Mouse (Mus musculus) kidney, postnatal 0 days (tissue): ENCODE results near the gene Lsm14b. TPM values are rescaled to one million over a fixed set of nuclear protein-coding genes. Genes with fewer than 3 reads are reported as not detected.
A peak's percentile ranks its signal among the peaks of the same experiment; 100 is the strongest.

Experiments
- ATAC-seq: fragments of 200-750 bp; cut with Nextera tagmentation; replicated peaks from 2 replicates; pipeline ENCODE4 v1.8.0; 2017; ENCODE audit warnings: low read depth, moderate number of reproducible peaks, moderate TSS enrichment, moderate library complexity; ENCODE audit not compliant: low FRiP score
- DNase-seq: peaks from one replicate; pipeline ENCODE4 v3.0.0-alpha.2; 2016; ENCODE audit warnings: low spot score
- H3K27ac ChIP-seq: fragments of 300-500 bp; sonication (generic); 2 replicates; pipeline ENCODE4 v1.5.1; 2014; ENCODE audit warnings: mild to moderate bottlenecking
- H3K27me3 ChIP-seq: fragments of 300-500 bp; sonication (generic); 2 replicates; pipeline ENCODE4 v1.6.1; 2014; ENCODE audit warnings: low read length, mixed read lengths; ENCODE audit not compliant: insufficient read depth
- H3K36me3 ChIP-seq: fragments of 300-500 bp; sonication (generic); 2 replicates; pipeline ENCODE4 v1.6.1; 2014; ENCODE audit warnings: low read length, mixed read lengths; ENCODE audit not compliant: insufficient read depth
- H3K4me1 ChIP-seq: fragments of 300-500 bp; sonication (generic); replicated peaks from 2 replicates; pipeline ENCODE4 v1.6.1; 2014; ENCODE audit warnings: antibody characterized with exemption, low read length, mixed read lengths; ENCODE audit not compliant: insufficient read depth
- H3K4me2 ChIP-seq: fragments of 300-500 bp; sonication (generic); 2 replicates; pipeline ENCODE4 v1.6.1; 2014; ENCODE audit warnings: mild to moderate bottlenecking, low read length, moderate library complexity, mixed read lengths
- H3K4me3 ChIP-seq: fragments of 300-500 bp; sonication (generic); replicated peaks from 2 replicates; pipeline ENCODE4 v1.5.1; 2014; ENCODE audit warnings: low read depth, low read length
- H3K9ac ChIP-seq: fragments of 300-500 bp; sonication (generic); 2 replicates; pipeline ENCODE4 v1.6.1; 2014; ENCODE audit warnings: low read depth, low read length
- H3K9me3 ChIP-seq: fragments of 300-500 bp; sonication (generic); replicated peaks from 2 replicates; pipeline ENCODE4 v1.6.1; 2016; ENCODE audit warnings: low read length, inconsistent platforms, mixed read lengths
- CTCF ChIP-seq: IDR thresholded peaks from 2 replicates; pipeline ENCODE4 v1.5.1; 2016; ENCODE audit warnings: antibody characterized with exemption, low read depth, mild to moderate bottlenecking, moderate library complexity
- WGBS: fragments of 180-500 bp; shearing (Covaris S2); extraction: QIAGEN DNeasy Blood & Tissue Kit; methylation state at CpG from one replicate; pipeline ENCODE4 v1.1.7; 2014; 5-methylcytosine and 5-hydroxymethylcytosine counted together
- polyA plus RNA-seq: library from polyadenylated mRNA; unstranded; fragments of >200 nt; fragmentation: Nextera tagmentation; extraction: Ambion mirVana; gene quantifications from 2 replicates; pipeline ENCODE4 v1.2.1, GENCODE M21; 2015

Lsm14b gene
- polyA plus RNA-seq, 1 experiment from 2014 or later: 9.3 TPM

GRCm38 (mm10) chr2:180022751-180023150 lies 2.0 kb upstream of the Lsm14b start:
- ATAC-seq (no peak), DNase-seq (no peak)
- peaks cover 1% of the 10 kb centered on the region; the same call in 1 of the 2 replicates for H3K36me3 ChIP-seq
- no peak overlapping the region for H3K4me2 ChIP-seq
- 68% methylated on average over 6 of the region's 6 CpGs for WGBS
- no peak overlapping the region for H3K4me3 ChIP-seq
- no peak for TF ChIP-seq CTCF
- H3K27me3 ChIP-seq: peaks cover 4% of the 10 kb centered on the region; the same call in 1 of the 2 replicates
- peaks cover 19% of the 10 kb centered on the region for H3K4me1 ChIP-seq
- no peak overlapping the region for H3K9ac ChIP-seq
- no peaks in the 10 kb centered on the region for H3K9me3 ChIP-seq
- no peak overlapping the region for H3K27ac ChIP-seq

GRCm38 (mm10) chr2:180025135-180025860 lies 511 bp downstream of the Lsm14b start:
- ATAC-seq (no peak; the same call in 1 of the 2 replicates), DNase-seq (peak; percentile 45)
- Histone ChIP-seq H3K4me2 (peak overlapping the region; percentile 78), H3K9me3 (no peaks in the 10 kb centered on the region), H3K27me3 (peaks cover 4% of the 10 kb centered on the region; the same call in 1 of the 2 replicates), H3K27ac (peak overlapping the region; percentile 90), H3K4me1 (peaks cover 22% of the 10 kb centered on the region), H3K36me3 (peaks cover 16% of the 10 kb centered on the region; the same call in 1 of the 2 replicates), H3K4me3 (peak overlapping the region; percentile 62), H3K9ac (peak overlapping the region; percentile 84)
- WGBS: under 1% methylated on average over 79 of the region's 84 CpGs
- no peak for TF ChIP-seq CTCF

GRCm38 (mm10) chr2:180025861-180026200 lies 1.0 kb downstream of the Lsm14b start:
- Histone ChIP-seq H3K9me3 (no peaks in the 10 kb centered on the region), H3K36me3 (peaks cover 17% of the 10 kb centered on the region; the same call in 1 of the 2 replicates), H3K4me3 (peak overlapping the region; percentile 62), H3K9ac (peak overlapping the region; percentile 84), H3K4me2 (peak overlapping the region; percentile 78), H3K4me1 (peaks cover 22% of the 10 kb centered on the region), H3K27ac (no peak overlapping the region), H3K27me3 (peaks cover 4% of the 10 kb centered on the region; the same call in 1 of the 2 replicates)
- DNase-seq: no peak
- 9% methylated on average over 6 of the region's 6 CpGs for WGBS
- no peak for ATAC-seq
- TF ChIP-seq CTCF: no peak

- DNase-seq (no peak), ATAC-seq (no peak)
- no peaks in the 10 kb centered on the region; the same call in 1 of the 2 replicates for H3K27me3 ChIP-seq
- H3K9ac ChIP-seq: peak overlapping the region; percentile 13; the same call in 1 of the 2 replicates
- H3K9me3 ChIP-seq: no peaks in the 10 kb centered on the region
- WGBS: 49% methylated on average over 9 of the region's 9 CpGs
- no peak overlapping the region for H3K4me3 ChIP-seq
- peaks cover 35% of the 10 kb centered on the region for H3K36me3 ChIP-seq
- peaks cover 22% of the 10 kb centered on the region for H3K4me1 ChIP-seq
- H3K4me2 ChIP-seq: peak overlapping the region; percentile 78; the same call in 1 of the 2 replicates
- no peak overlapping the region for H3K27ac ChIP-seq
- TF ChIP-seq CTCF: no peak
Measured at GRCm38 (mm10) chr2:180027768-180028167, 3.0 kb downstream of the Lsm14b start.

GRCm38 (mm10) chr2:180031270-180031669 lies 6.5 kb downstream of the Lsm14b start:
- Histone ChIP-seq H3K9me3 (no peaks in the 10 kb centered on the region), H3K4me1 (peaks cover 15% of the 10 kb centered on the region), H3K4me3 (no peak overlapping the region), H3K36me3 (peaks cover 62% of the 10 kb centered on the region), H3K27me3 (no peaks in the 10 kb centered on the region), H3K9ac (no peak overlapping the region), H3K4me2 (no peak overlapping the region), H3K27ac (peak overlapping the region; percentile 21; the same call in 1 of the 2 replicates)
- ATAC-seq: no peak
- DNase-seq: no peak
- no peak for TF ChIP-seq CTCF
- 50% methylated on average over 6 of the region's 6 CpGs for WGBS

- TF ChIP-seq CTCF: no peak
- Histone ChIP-seq H3K9ac (no peak overlapping the region), H3K36me3 (peaks cover 75% of the 10 kb centered on the region), H3K4me2 (no peak overlapping the region), H3K4me1 (peaks cover 2% of the 10 kb centered on the region; the same call in 1 of the 2 replicates), H3K27ac (no peak overlapping the region), H3K4me3 (no peak overlapping the region), H3K27me3 (no peaks in the 10 kb centered on the region), H3K9me3 (no peaks in the 10 kb centered on the region)
- no peak for DNase-seq
- 48% methylated on average over 3 of the region's 3 CpGs for whole genome bisulfite sequencing
- ATAC-seq: no peak
Measured at GRCm38 (mm10) chr2:180032925-180033324, 8.1 kb downstream of the Lsm14b start.
